Mouse (Mus musculus) lung, embryonic 16.5 days (tissue): ENCODE measurements at regions not wholly inside any gene's neighbourhood (a gene's known extent, or its start where the extent isn't known, plus 50 kb on each side); places are given as distances from the start of the nearest gene placed in this dataset.
A peak's percentile ranks its signal among the peaks of the same experiment; 100 is the strongest.

Experiments used
- ATAC-seq: fragments of 200-750 bp; cut with Nextera tagmentation; 2 replicates; pipeline ENCODE4 v1.8.0; 2017; ENCODE audit warnings: low read depth, mild to moderate bottlenecking, moderate library complexity
- H3K27ac ChIP-seq: fragments of 300-500 bp; sonication (generic); 2 replicates; pipeline ENCODE4 v1.5.1; 2014; ENCODE audit warnings: mild to moderate bottlenecking, control low read depth, low read length
- H3K27me3 ChIP-seq: fragments of 300-500 bp; sonication (generic); 2 replicates; pipeline ENCODE4 v1.6.1; 2014; ENCODE audit warnings: low read depth, low read length, mixed read lengths; ENCODE audit not compliant: control insufficient read depth, insufficient read depth
- H3K36me3 ChIP-seq: fragments of 300-500 bp; sonication (generic); 2 replicates; pipeline ENCODE4 v1.6.1; 2014; ENCODE audit warnings: low read length; ENCODE audit not compliant: control insufficient read depth, insufficient read depth
- H3K4me1 ChIP-seq: fragments of 300-500 bp; sonication (generic); replicated peaks from 2 replicates; pipeline ENCODE4 v1.6.1; 2014; ENCODE audit warnings: low read length, mixed read lengths; ENCODE audit not compliant: control insufficient read depth, insufficient read depth
- H3K4me2 ChIP-seq: fragments of 300-500 bp; sonication (generic); 2 replicates; pipeline ENCODE4 v1.6.1; 2014; ENCODE audit warnings: low read depth, low read length, control low read depth
- H3K4me3 ChIP-seq: fragments of 300-500 bp; sonication (generic); 2 replicates; pipeline ENCODE4 v1.5.1; 2014; ENCODE audit warnings: mild to moderate bottlenecking, low read length, control low read depth
- H3K9ac ChIP-seq: fragments of 300-500 bp; sonication (generic); 2 replicates; pipeline ENCODE4 v1.6.1; 2014; ENCODE audit warnings: low read length, control low read depth
- H3K9me3 ChIP-seq: fragments of 300-500 bp; sonication (generic); 2 replicates; pipeline ENCODE4 v1.6.1; 2016; ENCODE audit warnings: low read length; ENCODE audit not compliant: control insufficient read depth
- whole genome bisulfite sequencing: fragments of 180-500 bp; shearing (Covaris S2); extraction: QIAGEN DNeasy Blood & Tissue Kit; methylation state at CpG from one replicate; pipeline ENCODE4 v1.1.7; 2014; 5-methylcytosine and 5-hydroxymethylcytosine counted together

- no peaks in the 10 kb centered on the region for H3K27me3 ChIP-seq
- ATAC-seq, result no peak
Measured at GRCm38 (mm10) chr6:117676064-117676821, 164.7 kb upstream of the Zfp637 start.

GRCm38 (mm10) chr6:117677062-117677461 is 163.9 kb upstream of the Zfp637 start:
- no peaks in the 10 kb centered on the region for H3K36me3 ChIP-seq
- no peak overlapping the region for H3K9ac ChIP-seq
- H3K9me3 ChIP-seq, result no peaks in the 10 kb centered on the region
- ATAC-seq, result no peak
- peaks cover 5% of the 10 kb centered on the region for H3K4me1 ChIP-seq
- H3K4me2 ChIP-seq, result no peak overlapping the region
- no peak overlapping the region for H3K27ac ChIP-seq
- no peak overlapping the region for H3K4me3 ChIP-seq
- no peaks in the 10 kb centered on the region for H3K27me3 ChIP-seq
- WGBS, result 49% methylated on average over 7 of the region's 7 CpGs

More at GRCm38 (mm10) chr6:117676064-117676821, 164.7 kb upstream of the Zfp637 start:
- Histone ChIP-seq H3K9ac (no peak overlapping the region), H3K9me3 (no peaks in the 10 kb centered on the region), H3K36me3 (no peaks in the 10 kb centered on the region), H3K4me3 (no peak overlapping the region), H3K4me1 (peaks cover 5% of the 10 kb centered on the region), H3K27ac (no peak overlapping the region), H3K4me2 (no peak overlapping the region)
- 48% methylated on average over 10 of the region's 10 CpGs for WGBS

GRCm38 (mm10) chr6:117677821-117678220 is 163.2 kb upstream of the Zfp637 start:
- Histone ChIP-seq H3K27me3 (no peaks in the 10 kb centered on the region), H3K4me3 (no peak overlapping the region), H3K36me3 (no peaks in the 10 kb centered on the region), H3K9ac (no peak overlapping the region), H3K4me2 (no peak overlapping the region), H3K9me3 (no peaks in the 10 kb centered on the region), H3K4me1 (peaks cover 5% of the 10 kb centered on the region), H3K27ac (no peak overlapping the region)
- 83% methylated on average over 2 of the region's 2 CpGs for WGBS
- no peak for ATAC-seq

GRCm38 (mm10) chr6:117678276-117678675 is 162.7 kb upstream of the Zfp637 start:
- Histone ChIP-seq H3K27ac (no peak overlapping the region), H3K4me2 (no peak overlapping the region), H3K4me1 (peaks cover 5% of the 10 kb centered on the region), H3K9ac (no peak overlapping the region), H3K27me3 (no peaks in the 10 kb centered on the region), H3K36me3 (no peaks in the 10 kb centered on the region), H3K9me3 (no peaks in the 10 kb centered on the region), H3K4me3 (no peak overlapping the region)
- no peak for ATAC-seq
- 42% methylated on average over 5 of the region's 5 CpGs for WGBS

GRCm38 (mm10) chr6:117678877-117679276 is 162.1 kb upstream of the Zfp637 start:
- Histone ChIP-seq H3K9me3 (no peaks in the 10 kb centered on the region), H3K4me2 (no peak overlapping the region), H3K9ac (no peak overlapping the region), H3K4me3 (no peak overlapping the region), H3K27ac (no peak overlapping the region), H3K4me1 (peaks cover 5% of the 10 kb centered on the region), H3K36me3 (no peaks in the 10 kb centered on the region), H3K27me3 (no peaks in the 10 kb centered on the region)
- peak; percentile 72; the same call in 1 of the 2 replicates for ATAC-seq
- 49% methylated on average over 4 of the region's 4 CpGs for WGBS

- no peak overlapping the region for H3K4me3 ChIP-seq
- peaks cover 6% of the 10 kb centered on the region; the same call in 1 of the 2 replicates for H3K4me1 ChIP-seq
- no peak overlapping the region for H3K9ac ChIP-seq
- no peaks in the 10 kb centered on the region for H3K9me3 ChIP-seq
- 51% methylated on average over 9 of the region's 9 CpGs for WGBS
- H3K27me3 ChIP-seq, result no peaks in the 10 kb centered on the region
- no peak for ATAC-seq
- H3K4me2 ChIP-seq, result no peak overlapping the region
- H3K27ac ChIP-seq, result no peak overlapping the region
- no peaks in the 10 kb centered on the region for H3K36me3 ChIP-seq
Measured at GRCm38 (mm10) chr6:117686212-117686611, 154.8 kb upstream of the Zfp637 start.

GRCm38 (mm10) chr6:117687045-117687444 is 153.9 kb upstream of the Zfp637 start:
- H3K27ac ChIP-seq, result no peak overlapping the region
- ATAC-seq, result no peak
- 69% methylated on average over 2 of the region's 2 CpGs for WGBS
- H3K4me1 ChIP-seq, result peaks cover 6% of the 10 kb centered on the region; the same call in 1 of the 2 replicates
- H3K36me3 ChIP-seq, result no peaks in the 10 kb centered on the region
- no peaks in the 10 kb centered on the region for H3K9me3 ChIP-seq
- no peaks in the 10 kb centered on the region for H3K27me3 ChIP-seq
- no peak overlapping the region for H3K9ac ChIP-seq
- no peak overlapping the region for H3K4me3 ChIP-seq
- no peak overlapping the region for H3K4me2 ChIP-seq

- no peak overlapping the region for H3K4me2 ChIP-seq
- WGBS, result 32% methylated on average over 8 of the region's 8 CpGs
- H3K4me1 ChIP-seq, result peaks cover 6% of the 10 kb centered on the region; the same call in 1 of the 2 replicates
- H3K27ac ChIP-seq, result 0 out of 2 replicates have a peak overlapping the region, but pooled peaks have one; percentile 30
- no peaks in the 10 kb centered on the region for H3K36me3 ChIP-seq
- H3K9ac ChIP-seq, result no peak overlapping the region
- H3K27me3 ChIP-seq, result no peaks in the 10 kb centered on the region
- no peak overlapping the region for H3K4me3 ChIP-seq
- ATAC-seq, result peak; percentile 90
- H3K9me3 ChIP-seq, result no peaks in the 10 kb centered on the region
Measured at GRCm38 (mm10) chr6:117688664-117689178, 152.3 kb upstream of the Zfp637 start.

GRCm38 (mm10) chr6:117700286-117700685 is 140.7 kb upstream of the Zfp637 start:
- Histone ChIP-seq H3K36me3 (no peaks in the 10 kb centered on the region), H3K27ac (no peak overlapping the region), H3K9me3 (no peaks in the 10 kb centered on the region), H3K4me1 (no peaks in the 10 kb centered on the region), H3K4me3 (no peak overlapping the region), H3K27me3 (no peaks in the 10 kb centered on the region), H3K9ac (no peak overlapping the region), H3K4me2 (no peak overlapping the region)
- 67% methylated on average over 5 of the region's 5 CpGs for WGBS
- ATAC-seq, result no peak
